Mouse (Mus musculus) embryonic fibroblast, embryonic 13.5 days (primary cell): Measurements from ENCODE around the gene Baz2b.

Source experiments
- CTCF ChIP-seq: IDR thresholded peaks from 2 replicates; pipeline ENCODE4 v1.5.1; 2011; ENCODE audit warnings: mild to moderate bottlenecking, control low read depth, low read length, moderate library complexity, borderline replicate concordance; ENCODE audit not compliant: insufficient read depth
- POLR2A ChIP-seq: IDR thresholded peaks from 2 replicates; pipeline ENCODE4 v1.6.1; 2011; ENCODE audit warnings: low read depth, mild to moderate bottlenecking, control low read depth, low read length, moderate library complexity

GRCm38 (mm10) chr2:60113661-60114560 is 95.7 kb downstream of the Baz2b start:
- TF ChIP-seq CTCF: no peak
- TF ChIP-seq POLR2A: no peak
